Mouse (Mus musculus) cerebellum, postnatal 4 days (tissue): ENCODE results near the gene Gria2.

Experiments
- DNase-seq, 2 experiments: peaks; one replicate each; pipeline ENCODE4 v3.0.0; 2022; ENCODE audit warnings: low spot score in 2 of 2, mixed read lengths in 1 of 2

Gria2 gene

GRCm38 (mm10) chr3:80775971-80776370, 26.7 kb downstream of the Gria2 start:
- no peak for DNase-seq

- DNase-seq = no peak
These were observed 28.4 kb downstream of the Gria2 start for GRCm38 (mm10) chr3:80774005-80774764.

- DNase-seq = no peak
These were observed 29.4 kb downstream of the Gria2 start for GRCm38 (mm10) chr3:80773232-80773631.

GRCm38 (mm10) chr3:80769506-80770235, 33.0 kb downstream of the Gria2 start:
- no peak for DNase-seq

GRCm38 (mm10) chr3:80758955-80759354, 43.7 kb downstream of the Gria2 start:
- DNase-seq = no peak

GRCm38 (mm10) chr3:80758363-80758762, 44.3 kb downstream of the Gria2 start:
- DNase-seq = no peak

GRCm38 (mm10) chr3:80750786-80751185, 51.8 kb downstream of the Gria2 start:
- DNase-seq = no peak

GRCm38 (mm10) chr3:80725205-80725604, 77.4 kb downstream of the Gria2 start:
- no peak for DNase-seq

GRCm38 (mm10) chr3:80713123-80713522, 89.5 kb downstream of the Gria2 start:
- no peak for DNase-seq

- no peak for DNase-seq
These were observed 93.6 kb downstream of the Gria2 start for GRCm38 (mm10) chr3:80708992-80709391.

GRCm38 (mm10) chr3:80702173-80702572, 100.5 kb downstream of the Gria2 start:
- no peak for DNase-seq

GRCm38 (mm10) chr3:80697523-80697922, 105.1 kb downstream of the Gria2 start:
- DNase-seq = no peak

- no peak for DNase-seq
These were observed 107.7 kb downstream of the Gria2 start for GRCm38 (mm10) chr3:80694965-80695364.

- no peak for DNase-seq
These were observed 137.5 kb downstream of the Gria2 start for GRCm38 (mm10) chr3:80665105-80665504.

GRCm38 (mm10) chr3:80663293-80663692, 139.3 kb downstream of the Gria2 start:
- DNase-seq = no peak

GRCm38 (mm10) chr3:80661838-80662237, 140.8 kb downstream of the Gria2 start:
- no peak for DNase-seq

GRCm38 (mm10) chr3:80652213-80652612, 150.4 kb downstream of the Gria2 start:
- DNase-seq = no peak
